9 mouse cellular contexts compared by ENCODE assay signal in the genomic region with DNA sequence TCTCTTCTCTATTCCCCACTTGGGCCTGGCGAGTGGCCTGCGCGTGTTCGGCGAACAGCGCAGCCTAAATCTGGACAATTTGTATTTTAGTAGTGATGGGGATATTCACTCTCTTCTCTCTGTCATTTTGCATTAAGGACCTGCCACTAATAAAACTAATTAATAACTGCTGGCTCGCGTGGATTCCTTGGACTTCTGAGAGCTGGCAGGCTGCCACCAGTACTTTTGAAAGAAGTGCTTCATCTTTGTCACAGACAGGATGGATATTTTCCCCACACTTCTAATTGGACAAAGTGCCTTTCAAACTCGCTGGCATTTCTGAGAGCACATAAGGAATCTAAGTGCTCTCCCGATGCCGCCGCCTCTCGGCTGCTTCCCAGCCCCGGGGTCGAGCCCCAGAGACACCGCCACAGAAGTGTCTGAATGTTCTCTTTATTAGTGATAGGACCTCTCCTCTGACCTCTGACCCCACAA. TPM values are rescaled to one million over a fixed set of nuclear protein-coding genes. Genes with fewer than 3 reads are reported as not detected.
DNase-seq lines count a peak whose midpoint lies in the region; TF ChIP-seq lines count a peak whose summit lies in the region.
"Had no signal": no experiment of that assay in that cellular context is flagged by ENCODE, and none has a peak within 500 bp of the region (broad histone marks: within the 10 kb centered on the region; RNA-seq: fewer than 3 reads in every experiment).

No protein-coding gene starts in this region.

- H3K4me1 ChIP-seq in lung, adult 2 months (ENCODE audit: control insufficient read depth, insufficient read depth, low read length): peaks cover 18% of the 10 kb centered on the region

- 33% methylated on average over 16 of the region's 16 CpGs for WGBS in lung, adult 2 months

- H3K27ac ChIP-seq in gastrocnemius, adult 2 months: peak overlapping the region; percentile 36; the same call in 1 of the 2 replicates

- intact Hi-C loops in gastrocnemius, adult 2 months (cut with DNase I): no loop called here

- no peak for DNase-seq in gastrocnemius, adult 2 months
- no peak for DNase-seq in gastrocnemius, postnatal 10 days
- DNase-seq in adrenal gland, postnatal 25 days: peak; percentile 57
- DNase-seq in heart, postnatal 4 days: peak; percentile 14
- peak; percentile 9 for DNase-seq in lung, adult 2 months
- no peak for DNase-seq in layer of hippocampus, postnatal 36 days
- no peak for DNase-seq in layer of hippocampus, adult 11-12 months (ENCODE audit: low spot score)
- no peak for DNase-seq in thymus, postnatal 36 days

- no peak overlapping the region for H3K4me3 ChIP-seq in gastrocnemius, adult 2 months
- H3K4me3 ChIP-seq in lung, adult 2 months (replicated peaks; ENCODE audit: extremely low read depth, low read depth, low read length): no peak overlapping the region
- H3K4me3 ChIP-seq: myocyte had no signal

- no peak for TF ChIP-seq CTCF in gastrocnemius, adult 2 months (IDR thresholded peaks at IDR 0.05)
- TF ChIP-seq CTCF in lung, adult 2 months (IDR thresholded peaks at IDR 0.05; ENCODE audit: insufficient read depth, low read length): no peak

- no peak for TF ChIP-seq POLR2A in lung, adult 2 months (IDR thresholded peaks at IDR 0.05; ENCODE audit: borderline replicate concordance, extremely low read depth, low read depth, low read length)

RNA-seq across cellular contexts. Expression of a gene that starts 41.9 kb away (rescaled TPM):
- total RNA-seq in gastrocnemius, adult 2 months (2021): 100 to 1,000 TPM in 1 of 2 experiments, 10 to 100 TPM in 1; 60.6 to 112 TPM
- 10 to 100 TPM; 56.0 to 63.5 TPM for total RNA-seq in gastrocnemius, postnatal 10 days (2021)
- 90.7 and 114 TPM in 2 replicates for total RNA-seq in adrenal gland, postnatal 25 days (2021)
- total RNA-seq in heart, postnatal 4 days (2021): 10 to 100 TPM; 17.0 to 18.1 TPM
- polyA plus RNA-seq in lung, adult 2 months (2012; rRNA removed): 15.4 and 17.8 TPM in 2 replicates
- 10 to 100 TPM; 30.2 to 35.3 TPM for total RNA-seq in layer of hippocampus, postnatal 36 days (2021)

Comparison
In these comparisons a context has a peak if more than half of its experiments do, and no peak if none do; other contexts are left out.
1. DNase-seq: peak in adrenal gland, postnatal 25 days (single experiment), heart, postnatal 4 days (single experiment) and lung, adult 2 months (single experiment); none in gastrocnemius, adult 2 months (single experiment), gastrocnemius, postnatal 10 days (single experiment), layer of hippocampus, postnatal 36 days (0 of 2), layer of hippocampus, adult 11-12 months (single experiment) and thymus, postnatal 36 days (0 of 2).